Mouse (Mus musculus): ENCODE data around the gene Vmn1r63.
"Not testable (repeated sequence)": the region's sequence is repeated elsewhere in the genome, so short reads cannot be mapped to it uniquely, and the experiment has no call there.

Gene Vmn1r63

DNA sequence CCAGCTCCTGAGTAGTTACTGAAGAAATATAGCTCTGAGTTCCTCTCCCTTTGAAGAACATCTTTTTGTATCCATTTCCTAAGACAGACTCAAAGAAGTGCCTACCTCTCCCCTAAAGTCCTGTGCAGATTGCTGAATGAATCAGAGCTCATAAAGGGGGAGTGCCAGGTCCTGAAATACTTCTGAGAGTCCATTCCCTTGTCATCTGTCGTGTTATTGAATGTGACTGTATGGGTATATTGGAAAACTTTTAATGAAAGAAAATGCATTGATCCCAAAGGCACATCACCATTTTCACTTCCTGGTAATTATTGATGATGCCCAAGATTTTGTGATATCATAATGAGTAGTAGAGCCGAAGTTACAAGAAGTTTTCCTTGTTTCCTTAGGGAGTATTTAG lies at the start of gene Vmn1r63:
Gene Vmn1r63 (minus strand): TSS at position 101 of the 400 bp plus-strand sequence.
- not testable (repeated sequence) for DNase-seq (ENCODE audit: low read depth)
